Comparison of ENCODE assay signal across 23 mouse cellular contexts in the genomic region with DNA sequence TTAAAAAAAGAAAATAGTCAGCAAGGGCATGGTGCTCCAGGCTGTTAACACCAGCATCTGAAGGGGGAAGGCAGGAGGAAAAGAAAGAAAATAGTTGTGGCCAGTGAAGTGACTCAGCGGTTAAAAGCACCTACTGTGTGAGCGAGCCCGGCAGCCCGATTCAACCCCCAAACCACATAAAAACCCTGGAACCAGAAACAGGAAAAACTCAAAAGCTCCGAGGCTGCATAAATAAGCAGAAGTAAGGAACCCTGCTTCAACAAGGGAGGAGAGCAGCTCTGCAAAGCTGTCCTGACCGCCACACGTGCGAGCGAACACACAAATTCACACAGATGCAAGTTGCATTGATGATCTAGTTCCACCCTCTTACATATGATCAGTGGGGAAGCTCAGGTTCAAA. TPM values are rescaled to one million over a fixed set of nuclear protein-coding genes. Genes with fewer than 3 reads are reported as not detected.
DNase-seq lines count a peak whose midpoint lies in the region; ATAC-seq and TF ChIP-seq lines count a peak whose summit lies in the region.
"Had no signal": no experiment of that assay in that cellular context is flagged by ENCODE, and none has a peak within 500 bp of the region (broad histone marks: within the 10 kb centered on the region; RNA-seq: fewer than 3 reads in every experiment).

No protein-coding gene starts in this region.

- no peak for TF ChIP-seq RAD21 in MEL (IDR thresholded peaks at IDR 0.05; ENCODE audit: low read depth, low read length)

- no peaks in the 10 kb centered on the region for H3K27me3 ChIP-seq in thymus, adult 2 months (ENCODE audit: control insufficient read depth, insufficient read depth, low read length)
- H3K27me3 ChIP-seq in MEL (ENCODE audit: control insufficient read depth in 1 of 2, insufficient read depth in 2 of 2, low read length in 2 of 2), result no peaks in the 10 kb centered on the region
- H3K27me3 ChIP-seq in megakaryocyte, embryonic 14.5 days (replicated peaks), result peaks cover 8% of the 10 kb centered on the region
- H3K27me3 ChIP-seq in hindbrain, embryonic 14.5 days (ENCODE audit: control insufficient read depth, insufficient read depth, low read length), result no peaks in the 10 kb centered on the region
- H3K27me3 ChIP-seq: forebrain, embryonic 13.5 days; hindbrain, embryonic 13.5 days; Patski had no signal

- H3K4me3 ChIP-seq in thymus, adult 2 months (ENCODE audit: control insufficient read depth, insufficient read depth, low read length), result no peak overlapping the region
- H3K4me3 ChIP-seq in MEL (ENCODE audit: control insufficient read depth in 1 of 2, insufficient read depth in 1 of 2, low read depth in 2 of 2, low read length in 2 of 2), result no peak overlapping the region
- peak overlapping the region; percentile 57 for H3K4me3 ChIP-seq in megakaryocyte, embryonic 14.5 days (replicated peaks)
- H3K4me3 ChIP-seq in hindbrain, embryonic 14.5 days (replicated peaks; ENCODE audit: low read length), result no peak overlapping the region
- H3K4me3 ChIP-seq: embryonic facial prominence, embryonic 10.5 days; forebrain, embryonic 13.5 days; hindbrain, embryonic 13.5 days had no signal

- no peak for TF ChIP-seq CTCF in thymus, adult 2 months (IDR thresholded peaks at IDR 0.05; ENCODE audit: borderline replicate concordance, control insufficient read depth, extremely low read depth, insufficient read depth, low read length, poor library complexity)
- no peak for TF ChIP-seq CTCF in MEL (IDR thresholded peaks at IDR 0.05 in 2 of 3, conservative IDR thresholded peaks at IDR 0.05 in 1 of 3; ENCODE audit: control insufficient read depth in 1 of 3, insufficient read depth in 1 of 3, low read depth in 2 of 3, low read length in 3 of 3, poor library complexity in 1 of 3, severe bottlenecking in 1 of 3)

- H3K9ac ChIP-seq in MEL (ENCODE audit: control insufficient read depth, low read depth, low read length, poor library complexity, severe bottlenecking), result no peak overlapping the region
- no peak overlapping the region for H3K9ac ChIP-seq in hindbrain, embryonic 14.5 days
- H3K9ac ChIP-seq: forebrain, embryonic 13.5 days; forebrain, postnatal 0 days; hindbrain, embryonic 13.5 days had no signal

- DNase-seq in thymus, postnatal 14 days, result peak; percentile 11
- no peak for DNase-seq in thymus, adult 2 months
- no peak for DNase-seq in MEL (ENCODE audit: low read depth, low spot score)
- no peak for DNase-seq in hindbrain, embryonic 14.5 days (ENCODE audit: low spot score)
- DNase-seq in right cerebral cortex, postnatal 14 days, result no peak
- DNase-seq: adrenal gland, postnatal 14 days; B cell, adult 2 months; cerebellum, adult 18-20 months; cerebellum, adult 9-11 months; cerebellum, postnatal 36 days; forebrain, postnatal 0 days; gastrocnemius, postnatal 14 days; heart, postnatal 10 days; heart, postnatal 4 days had no signal

- WGBS in thymus, adult 2 months, result 7% methylated on average over 9 of the region's 9 CpGs
- 97% methylated on average over 9 of the region's 9 CpGs for WGBS in hindbrain, embryonic 14.5 days

- no peak for TF ChIP-seq EP300 in MEL (IDR thresholded peaks at IDR 0.05; ENCODE audit: low read depth in 1 of 2, low read length in 2 of 2)

- no peak overlapping the region for H3K27ac ChIP-seq in thymus, adult 2 months (ENCODE audit: control insufficient read depth, insufficient read depth, low read length)
- H3K27ac ChIP-seq in MEL (ENCODE audit: control insufficient read depth, low read depth, low read length), result no peak overlapping the region
- H3K27ac ChIP-seq in hindbrain, embryonic 14.5 days, result no peak overlapping the region
- H3K27ac ChIP-seq: embryonic facial prominence, embryonic 10.5 days; forebrain, embryonic 13.5 days; hindbrain, embryonic 13.5 days had no signal

- ATAC-seq in granulocyte monocyte progenitor cell, adult 5-6 weeks (replicated peaks; ENCODE audit: poor library complexity, severe bottlenecking), result peak; percentile 70
- ATAC-seq in hindbrain, embryonic 14.5 days (ENCODE audit: low FRiP score), result no peak
- ATAC-seq in inflammation-experienced regulatory T-cells, adult 6 months, result no peak
- ATAC-seq: activated CD4-positive, CD25-positive, alpha-beta regulatory T cell, adult 4 months; CD4-positive, CD25-positive, alpha-beta regulatory T cell, adult 4 months; forebrain, embryonic 13.5 days; forebrain, postnatal 0 days; Patski had no signal

- H3K4me2 ChIP-seq in hindbrain, embryonic 14.5 days (replicated peaks), result no peak overlapping the region
- H3K4me2 ChIP-seq: forebrain, embryonic 13.5 days; hindbrain, embryonic 13.5 days had no signal

- H3K36me3 ChIP-seq in thymus, adult 2 months (ENCODE audit: control insufficient read depth, insufficient read depth, low read length), result no peaks in the 10 kb centered on the region
- H3K36me3 ChIP-seq in MEL (ENCODE audit: control insufficient read depth in 1 of 2, insufficient read depth in 2 of 2, low read length in 2 of 2), result peaks cover 0 to 2% of the 10 kb centered on the region in 2 experiments; a peak in 1 of 4 replicates
- H3K36me3 ChIP-seq in megakaryocyte, embryonic 14.5 days (replicated peaks; ENCODE audit: low read length), result peaks cover 68% of the 10 kb centered on the region
- H3K36me3 ChIP-seq in hindbrain, embryonic 14.5 days (replicated peaks; ENCODE audit: control insufficient read depth, insufficient read depth), result peaks cover 52% of the 10 kb centered on the region

- TF ChIP-seq POLR2A in thymus, adult 2 months (IDR thresholded peaks at IDR 0.05; ENCODE audit: control insufficient read depth, extremely low read depth, insufficient read depth, low read length, poor library complexity), result no peak
- TF ChIP-seq POLR2A in MEL (IDR thresholded peaks at IDR 0.05; ENCODE audit: control insufficient read depth in 1 of 2, insufficient read depth in 1 of 2, low read depth in 1 of 2, low read length in 2 of 2, poor library complexity in 1 of 2), result no peak

- H3K79me2 ChIP-seq in MEL (ENCODE audit: control insufficient read depth, insufficient read depth, low read length, poor library complexity), result no peaks in the 10 kb centered on the region

- no peaks in the 10 kb centered on the region for H3K9me3 ChIP-seq in MEL (replicated peaks; ENCODE audit: insufficient read depth, low read length)
- H3K9me3 ChIP-seq in megakaryocyte, embryonic 14.5 days, result peaks cover 7% of the 10 kb centered on the region
- H3K9me3 ChIP-seq in hindbrain, embryonic 14.5 days (ENCODE audit: control insufficient read depth, low read length), result no peaks in the 10 kb centered on the region
- H3K9me3 ChIP-seq: embryonic facial prominence, embryonic 10.5 days; forebrain, embryonic 13.5 days; hindbrain, embryonic 13.5 days had no signal

- peaks cover 13% of the 10 kb centered on the region for H3K4me1 ChIP-seq in thymus, adult 2 months (replicated peaks; ENCODE audit: control insufficient read depth, insufficient read depth, low read length)
- H3K4me1 ChIP-seq in MEL (ENCODE audit: control insufficient read depth in 1 of 2, insufficient read depth in 2 of 2, low read length in 2 of 2), result no peaks in the 10 kb centered on the region
- peaks cover 25% of the 10 kb centered on the region for H3K4me1 ChIP-seq in megakaryocyte, embryonic 14.5 days
- no peaks in the 10 kb centered on the region for H3K4me1 ChIP-seq in hindbrain, embryonic 14.5 days (replicated peaks; ENCODE audit: control insufficient read depth, insufficient read depth, low read length)
- H3K4me1 ChIP-seq: embryonic facial prominence, embryonic 10.5 days; forebrain, embryonic 13.5 days; hindbrain, embryonic 13.5 days had no signal

RNA-seq across cellular contexts. Expression of gene Mrm2, which starts 18.2 kb away (rescaled TPM):
- polyA plus RNA-seq in thymus, adult 2 months (2012; rRNA removed), result 9.0 and 10.0 TPM in 2 replicates
- total RNA-seq in MEL (2012; rRNA removed), result 12.1 and 14.1 TPM in 2 replicates
- 10 to 100 TPM in 1 of 2 experiments, not detected in 1; 15.3 TPM for polyA plus RNA-seq in MEL (2012; ENCODE audit: insufficient read depth in 1 of 2, insufficient read length in 2 of 2, low read depth in 1 of 2, low replicate concordance in 2 of 2, missing spikeins in 1 of 2)
- 6.3 and 11.2 TPM in 2 replicates for total RNA-seq in granulocyte monocyte progenitor cell, adult 5-6 weeks (2014; fragmentation: Nextera tagmentation)
- 7.7 and 9.3 TPM in 2 replicates for total RNA-seq in granulocyte monocyte progenitor cell, adult 5-6 weeks (2017)
- 6.7 TPM in 1 of 2 replicates, not detected in the other for polyA plus RNA-seq in megakaryocyte, embryonic 14.5 days (2012; ENCODE audit: insufficient read depth, low replicate concordance)
- polyA plus RNA-seq in hindbrain, embryonic 14.5 days (2014; fragmentation: Nextera tagmentation; extraction: Ambion mirVana), result 21.3 and 24.3 TPM in 2 replicates
- 10 to 100 TPM in 2 of 3 experiments, 1 to 10 TPM in 1; 7.8 to 12.4 (median 10.8) TPM for polyA plus RNA-seq in inflammation-experienced regulatory T-cells, adult 6 months (2017; shearing (Covaris generic))

RNA-seq across cellular contexts. Expression of gene Nudt1, which starts 28.4 kb away (rescaled TPM):
- polyA plus RNA-seq in thymus, adult 2 months (2012; rRNA removed), result 23.3 and 25.0 TPM in 2 replicates
- total RNA-seq in MEL (2012; rRNA removed), result 64.1 and 69.6 TPM in 2 replicates
- polyA plus RNA-seq in MEL (2012; ENCODE audit: insufficient read depth in 1 of 2, insufficient read length in 2 of 2, low read depth in 1 of 2, low replicate concordance in 2 of 2, missing spikeins in 1 of 2), result 10 to 100 TPM in 1 of 2 experiments, not detected in 1; 77.2 TPM
- 40.7 and 43.1 TPM in 2 replicates for total RNA-seq in granulocyte monocyte progenitor cell, adult 5-6 weeks (2014; fragmentation: Nextera tagmentation)
- total RNA-seq in granulocyte monocyte progenitor cell, adult 5-6 weeks (2017), result 42.0 and 49.1 TPM in 2 replicates
- polyA plus RNA-seq in megakaryocyte, embryonic 14.5 days (2012; ENCODE audit: insufficient read depth, low replicate concordance), result 21.0 TPM in 1 of 2 replicates, not detected in the other
- polyA plus RNA-seq in hindbrain, embryonic 14.5 days (2014; fragmentation: Nextera tagmentation; extraction: Ambion mirVana), result 19.2 and 26.5 TPM in 2 replicates
- polyA plus RNA-seq in inflammation-experienced regulatory T-cells, adult 6 months (2017; shearing (Covaris generic)), result 10 to 100 TPM; 14.8 to 31.5 (median 20.5) TPM

RNA-seq across cellular contexts. Expression of gene Mad1l1, which starts 28.5 kb away (rescaled TPM):
- polyA plus RNA-seq in thymus, adult 2 months (2012; rRNA removed), result 197 and 252 TPM in 2 replicates
- total RNA-seq in MEL (2012; rRNA removed), result 37.4 and 40.5 TPM in 2 replicates
- polyA plus RNA-seq in MEL (2012; ENCODE audit: insufficient read depth in 1 of 2, insufficient read length in 2 of 2, low read depth in 1 of 2, low replicate concordance in 2 of 2, missing spikeins in 1 of 2), result 10 to 100 TPM in 1 of 2 experiments, not detected in 1; 65.2 TPM
- total RNA-seq in granulocyte monocyte progenitor cell, adult 5-6 weeks (2014; fragmentation: Nextera tagmentation), result 18.3 and 24.4 TPM in 2 replicates
- 53.6 and 61.0 TPM in 2 replicates for total RNA-seq in granulocyte monocyte progenitor cell, adult 5-6 weeks (2017)
- 10.3 and 23.3 TPM in 2 replicates for polyA plus RNA-seq in megakaryocyte, embryonic 14.5 days (2012; ENCODE audit: insufficient read depth, low replicate concordance)
- 28.3 and 28.8 TPM in 2 replicates for polyA plus RNA-seq in hindbrain, embryonic 14.5 days (2014; fragmentation: Nextera tagmentation; extraction: Ambion mirVana)
- polyA plus RNA-seq in inflammation-experienced regulatory T-cells, adult 6 months (2017; shearing (Covaris generic)), result 10 to 100 TPM; 18.8 to 24.9 (median 22.0) TPM

RNA-seq across cellular contexts. Expression of gene Snx8, which starts 39.2 kb away (rescaled TPM):
- 12.4 and 14.7 TPM in 2 replicates for polyA plus RNA-seq in thymus, adult 2 months (2012; rRNA removed)
- total RNA-seq in MEL (2012; rRNA removed), result 16.1 and 19.7 TPM in 2 replicates
- polyA plus RNA-seq in MEL (2012; ENCODE audit: insufficient read depth in 1 of 2, insufficient read length in 2 of 2, low read depth in 1 of 2, low replicate concordance in 2 of 2, missing spikeins in 1 of 2), result 10 to 100 TPM in 1 of 2 experiments, not detected in 1; 30.7 TPM
- total RNA-seq in granulocyte monocyte progenitor cell, adult 5-6 weeks (2014; fragmentation: Nextera tagmentation), result 8.9 and 12.8 TPM in 2 replicates
- 7.3 and 9.1 TPM in 2 replicates for total RNA-seq in granulocyte monocyte progenitor cell, adult 5-6 weeks (2017)
- polyA plus RNA-seq in megakaryocyte, embryonic 14.5 days (2012; ENCODE audit: insufficient read depth, low replicate concordance), result 7.2 and 17.8 TPM in 2 replicates
- polyA plus RNA-seq in hindbrain, embryonic 14.5 days (2014; fragmentation: Nextera tagmentation; extraction: Ambion mirVana), result 14.2 and 15.9 TPM in 2 replicates
- polyA plus RNA-seq in inflammation-experienced regulatory T-cells, adult 6 months (2017; shearing (Covaris generic)), result 1 to 10 TPM in 2 of 3 experiments, under 1 TPM in 1; 0.50 to 2.1 (median 1.6) TPM
